Mouse (Mus musculus): ENCODE data around the gene Trpv4.
A peak's percentile ranks its signal among the peaks of the same experiment; 100 is the strongest.

Gene Trpv4

GRCm38 (mm10) chr5:114667228-114667856, 9.1 kb upstream of the Trpv4 start:
- peak; percentile 99 for DNase-seq

- no peak for DNase-seq
These were observed 8.4 kb upstream of the Trpv4 start for GRCm38 (mm10) chr5:114666659-114667058.

GRCm38 (mm10) chr5:114664750-114665149, 6.5 kb upstream of the Trpv4 start:
- no peak for DNase-seq

- DNase-seq: no peak
These were observed 5.9 kb upstream of the Trpv4 start for GRCm38 (mm10) chr5:114664139-114664538.

- DNase-seq: no peak
These were observed 2.8 kb upstream of the Trpv4 start for GRCm38 (mm10) chr5:114661029-114661428.

- no peak for DNase-seq
These were observed 795 bp downstream of the Trpv4 start for GRCm38 (mm10) chr5:114657426-114657825.

- no peak for DNase-seq
These were observed 1.9 kb downstream of the Trpv4 start for GRCm38 (mm10) chr5:114656305-114656704.

GRCm38 (mm10) chr5:114655721-114656120, 2.5 kb downstream of the Trpv4 start:
- no peak for DNase-seq

- DNase-seq: no peak
These were observed 4.4 kb downstream of the Trpv4 start for GRCm38 (mm10) chr5:114653656-114654437.

GRCm38 (mm10) chr5:114651449-114651848, 6.8 kb downstream of the Trpv4 start:
- DNase-seq: no peak

GRCm38 (mm10) chr5:114651002-114651401, 7.2 kb downstream of the Trpv4 start:
- DNase-seq: no peak

GRCm38 (mm10) chr5:114648728-114649311, 9.4 kb downstream of the Trpv4 start:
- DNase-seq: no peak

GRCm38 (mm10) chr5:114647211-114647974, 10.8 kb downstream of the Trpv4 start:
- peak; percentile 38 for DNase-seq

GRCm38 (mm10) chr5:114645916-114646315, 12.3 kb downstream of the Trpv4 start:
- no peak for DNase-seq

GRCm38 (mm10) chr5:114644918-114645317, 13.3 kb downstream of the Trpv4 start:
- DNase-seq: no peak

GRCm38 (mm10) chr5:114640809-114641208, 17.4 kb downstream of the Trpv4 start:
- no peak for DNase-seq

- no peak for DNase-seq
These were observed 18.6 kb downstream of the Trpv4 start for GRCm38 (mm10) chr5:114639645-114639957.

GRCm38 (mm10) chr5:114638769-114639644, 19.2 kb downstream of the Trpv4 start:
- peak; percentile 87 for DNase-seq

- no peak for DNase-seq
These were observed 22.1 kb downstream of the Trpv4 start for GRCm38 (mm10) chr5:114636091-114636490.

- DNase-seq: peak; percentile 46
These were observed 26.9 kb downstream of the Trpv4 start for GRCm38 (mm10) chr5:114631336-114631735.

GRCm38 (mm10) chr5:114625590-114625989, 32.6 kb downstream of the Trpv4 start:
- peak; percentile 79 for DNase-seq

GRCm38 (mm10) chr5:114620305-114620704, 37.9 kb downstream of the Trpv4 start:
- peak; percentile 40 for DNase-seq
